Mouse (Mus musculus) hindbrain, embryonic 14.5 days (tissue): Measurements from ENCODE around the gene Dip2a. TPM values are rescaled to one million over a fixed set of nuclear protein-coding genes. Genes with fewer than 3 reads are reported as not detected.

ENCODE experiments used
- polyA plus RNA-seq: library from polyadenylated mRNA; unstranded; fragments of >200 nt; fragmentation: Nextera tagmentation; extraction: Ambion mirVana; gene quantifications from 2 replicates; pipeline ENCODE4 v1.2.1, GENCODE M21; 2014

The Dip2a gene
- polyA plus RNA-seq, 1 experiment from 2014 or later: 11.3 TPM

Other genes with a start within 250 kb of the Dip2a start
- not detected in 2 replicates for gene Slc5a4b, start 234.3 kb downstream of the Dip2a start, polyA plus RNA-seq
- not detected in 2 replicates for gene Slc5a4a, start 197.8 kb downstream of the Dip2a start, polyA plus RNA-seq
- gene Prmt2, start 107.4 kb downstream of the Dip2a start, polyA plus RNA-seq: 306 and 367 TPM in 2 replicates
- gene S100b, start 91.4 kb downstream of the Dip2a start, polyA plus RNA-seq: 2.9 and 4.4 TPM in 2 replicates
- not detected in 2 replicates for gene AC141477.1, start 95.2 kb upstream of the Dip2a start, polyA plus RNA-seq
- 5.4 and 7.8 TPM in 2 replicates for gene Pcnt, start 97.5 kb upstream of the Dip2a start, polyA plus RNA-seq
- not detected in 2 replicates for gene 2610028H24Rik, start 103.8 kb upstream of the Dip2a start, polyA plus RNA-seq
- gene Mcm3ap, start 123.6 kb upstream of the Dip2a start, polyA plus RNA-seq: 66.8 and 67.4 TPM in 2 replicates
- gene Ybey, start 123.8 kb upstream of the Dip2a start, polyA plus RNA-seq: 5.1 and 5.3 TPM in 2 replicates
- gene Lss, start 186.3 kb upstream of the Dip2a start, polyA plus RNA-seq: 36.2 and 39.9 TPM in 2 replicates
- gene Spatc1l, start 217.0 kb upstream of the Dip2a start, polyA plus RNA-seq: not detected in 2 replicates
- not detected in 2 replicates for gene Ftcd, start 230.4 kb upstream of the Dip2a start, polyA plus RNA-seq